Mouse (Mus musculus) kidney, postnatal 4 days (tissue): ENCODE measurements around the gene Gm21985.
A peak's percentile ranks its signal among the peaks of the same experiment; 100 is the strongest.

Source experiments
- DNase-seq, 2 experiments: peaks; one replicate each; pipeline ENCODE4 v3.0.0; 2021; ENCODE audit warnings: mixed read lengths in 2 of 2

Gene Gm21985

GRCm38 (mm10) chr2:112266242-112266592 is at the start of gene Gm21985:
TSS of gene Gm21985 (plus strand) at chr2:112266314.
- peak; percentile 66 to 77 for DNase-seq

GRCm38 (mm10) chr2:112217614-112218013 is 48.5 kb upstream of the Gm21985 start:
- DNase-seq: no peak

GRCm38 (mm10) chr2:112220880-112221279 is 45.2 kb upstream of the Gm21985 start:
- DNase-seq: no peak

GRCm38 (mm10) chr2:112222607-112223006 is 43.5 kb upstream of the Gm21985 start:
- DNase-seq: no peak

- DNase-seq: no peak
Measured at GRCm38 (mm10) chr2:112224356-112224755, 41.8 kb upstream of the Gm21985 start.

- no peak for DNase-seq
Measured at GRCm38 (mm10) chr2:112232623-112233022, 33.5 kb upstream of the Gm21985 start.

- DNase-seq: no peak
Measured at GRCm38 (mm10) chr2:112236620-112237019, 29.5 kb upstream of the Gm21985 start.

- DNase-seq: no peak
Measured at GRCm38 (mm10) chr2:112238006-112238405, 28.1 kb upstream of the Gm21985 start.

- peak; percentile 94 to 95 for DNase-seq
Measured at GRCm38 (mm10) chr2:112239212-112239934, 26.7 kb upstream of the Gm21985 start, which contains the start of gene Lpcat4. TSS of gene Lpcat4 (plus strand) at chr2:112239468.

GRCm38 (mm10) chr2:112239935-112240721 is 26.0 kb upstream of the Gm21985 start:
- DNase-seq: peak; percentile 37 to 58

- no peak for DNase-seq
Measured at GRCm38 (mm10) chr2:112241787-112242186, 24.3 kb upstream of the Gm21985 start.

GRCm38 (mm10) chr2:112245307-112245706 is 20.8 kb upstream of the Gm21985 start:
- DNase-seq: no peak

- DNase-seq: no peak
Measured at GRCm38 (mm10) chr2:112246193-112246592, 19.9 kb upstream of the Gm21985 start.

- no peak for DNase-seq
Measured at GRCm38 (mm10) chr2:112247323-112247722, 18.8 kb upstream of the Gm21985 start.

- DNase-seq: no peak
Measured at GRCm38 (mm10) chr2:112249780-112250453, 16.2 kb upstream of the Gm21985 start.

- DNase-seq: no peak
Measured at GRCm38 (mm10) chr2:112254675-112255515, 11.2 kb upstream of the Gm21985 start.

GRCm38 (mm10) chr2:112259241-112259962 is 6.7 kb upstream of the Gm21985 start, which contains the start of gene Nutm1:
TSS of gene Nutm1 (minus strand) at chr2:112259291.
- DNase-seq: peak in 1 of 2 experiments; percentile 27

GRCm38 (mm10) chr2:112261748-112262653 is 4.1 kb upstream of the Gm21985 start, which contains the start of gene Nop10:
TSS of gene Nop10 (plus strand) at chr2:112261926.
- peak; percentile 80 to 88 for DNase-seq

- DNase-seq: no peak
Measured at GRCm38 (mm10) chr2:112262779-112263295, 3.3 kb upstream of the Gm21985 start.

- no peak for DNase-seq
Measured at GRCm38 (mm10) chr2:112264364-112264763, 1.8 kb upstream of the Gm21985 start.
